Mouse (Mus musculus): ENCODE measurements at regions not wholly inside any gene's neighbourhood (a gene's known extent, or its start where the extent isn't known, plus 50 kb on each side); places are given as distances from the start of the nearest gene placed in this dataset.
A peak's percentile ranks its signal among the peaks of the same experiment; 100 is the strongest.

DNA sequence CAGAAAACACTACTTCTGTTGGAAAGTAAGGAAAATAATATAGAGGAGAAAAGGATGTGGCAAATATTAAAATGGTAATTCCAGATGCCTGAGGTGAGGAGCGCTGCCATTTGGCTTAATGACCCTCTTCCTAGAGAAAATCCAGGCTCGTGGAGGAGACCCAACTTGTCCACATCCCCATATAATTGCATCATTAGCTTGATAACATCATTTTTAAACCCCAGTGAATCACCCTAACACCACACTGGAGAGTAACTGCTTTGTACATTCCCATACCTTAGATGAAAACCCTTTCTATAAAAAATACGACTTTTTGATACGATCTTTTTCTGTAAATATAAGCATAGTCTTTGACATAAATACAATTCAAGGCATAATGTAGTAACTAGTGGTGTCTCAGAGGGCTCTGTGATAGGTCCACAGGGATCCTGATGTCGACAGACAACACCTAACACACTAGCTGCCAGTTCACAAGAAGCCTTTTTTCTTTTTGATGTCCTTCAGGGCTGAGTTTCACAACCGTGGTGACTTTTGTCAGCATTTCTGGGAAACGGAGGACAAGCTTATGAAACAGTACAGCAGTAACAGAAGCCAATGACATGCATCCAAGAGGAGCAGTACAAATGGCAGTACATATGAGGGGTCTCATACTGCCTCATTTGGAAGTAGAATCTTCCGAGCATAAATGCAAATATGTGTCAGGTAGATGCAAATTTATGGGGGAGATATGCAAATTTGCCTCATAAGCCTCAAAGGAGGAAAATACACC, 174.8 kb upstream of the Rreb1 start:
- no peak for ATAC-seq (ENCODE audit: poor library complexity, severe bottlenecking)

DNA sequence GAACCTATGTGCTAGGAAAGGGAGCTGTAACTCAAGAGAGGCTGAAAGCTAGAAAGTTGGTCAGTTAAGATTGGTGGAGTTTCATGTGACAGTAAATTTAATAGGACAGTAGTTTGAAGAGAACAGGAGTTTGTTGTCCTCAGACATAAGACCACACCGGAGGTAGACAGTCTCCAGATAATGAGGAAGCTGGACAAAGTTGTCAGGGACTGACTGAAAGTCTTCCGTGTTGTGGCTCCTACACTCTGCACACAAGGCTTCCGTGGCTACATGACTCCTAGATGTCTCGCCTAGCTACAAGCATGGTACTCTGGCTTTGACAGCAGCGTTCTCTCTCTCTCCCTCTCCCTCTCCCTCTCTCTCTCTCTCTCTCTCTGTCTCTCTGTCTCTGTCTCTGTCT, 171.9 kb upstream of the Rreb1 start:
- peak; percentile 45; the same call in 1 of the 2 replicates for ATAC-seq (ENCODE audit: poor library complexity, severe bottlenecking)

DNA sequence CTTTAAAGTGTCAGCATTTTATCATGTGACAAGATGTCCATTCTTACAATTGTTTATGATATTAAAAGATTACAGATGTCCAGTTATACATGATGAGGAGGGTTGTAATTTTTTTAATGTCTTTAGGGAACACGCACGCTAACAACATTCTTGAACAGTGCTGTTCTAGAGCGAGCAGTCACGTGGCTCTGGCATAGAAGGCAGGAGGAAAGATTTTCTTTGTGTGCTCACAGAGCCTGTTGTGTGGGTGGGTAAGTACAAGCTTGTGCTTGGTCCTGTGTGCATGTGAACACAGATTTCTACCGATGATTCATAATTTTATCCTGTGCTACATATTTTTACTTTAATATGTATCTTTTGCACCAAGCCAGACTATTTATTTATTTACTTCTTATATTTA, 169.1 kb upstream of the Rreb1 start:
- ATAC-seq (ENCODE audit: poor library complexity, severe bottlenecking): no peak

DNA sequence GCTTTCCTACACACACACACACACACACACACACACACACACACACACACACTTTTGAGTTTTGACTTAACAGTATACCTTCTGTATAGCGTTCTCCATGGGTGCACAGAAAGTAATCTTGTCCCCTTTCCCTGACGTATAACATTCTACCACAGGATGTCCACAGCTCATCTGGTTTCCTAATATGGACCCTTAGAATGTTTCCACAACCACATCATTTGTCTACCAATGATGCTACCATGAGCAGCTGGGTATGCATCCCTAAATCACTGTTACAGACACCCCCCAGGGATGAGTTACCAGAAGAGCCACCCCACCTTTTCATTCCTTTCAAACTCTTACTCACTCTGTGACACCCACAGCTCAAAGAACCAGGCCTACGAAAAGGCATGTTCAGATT, 166.8 kb upstream of the Rreb1 start:
- no peak for ATAC-seq (ENCODE audit: poor library complexity, severe bottlenecking)

DNA sequence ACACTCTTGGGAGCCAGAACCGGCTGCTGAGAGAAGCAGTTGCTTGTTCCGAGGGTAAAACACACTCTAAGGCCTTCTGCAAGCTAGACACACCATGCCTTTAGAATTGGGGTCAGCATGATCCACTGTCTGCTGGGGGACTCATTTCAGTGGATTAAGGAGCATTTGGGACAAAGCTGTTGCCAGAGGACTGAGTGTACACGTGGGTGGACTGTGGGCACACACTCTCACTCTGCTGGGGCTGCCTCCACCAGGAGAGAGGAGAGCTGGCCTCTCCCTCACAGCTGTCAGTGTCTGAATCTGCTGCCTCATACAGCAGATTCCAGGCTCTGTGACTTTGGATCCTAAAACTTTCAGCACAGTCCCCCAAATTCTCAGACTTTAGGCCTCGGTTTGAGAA, 161.2 kb upstream of the Rreb1 start:
- no peak for ATAC-seq (ENCODE audit: poor library complexity, severe bottlenecking)

DNA sequence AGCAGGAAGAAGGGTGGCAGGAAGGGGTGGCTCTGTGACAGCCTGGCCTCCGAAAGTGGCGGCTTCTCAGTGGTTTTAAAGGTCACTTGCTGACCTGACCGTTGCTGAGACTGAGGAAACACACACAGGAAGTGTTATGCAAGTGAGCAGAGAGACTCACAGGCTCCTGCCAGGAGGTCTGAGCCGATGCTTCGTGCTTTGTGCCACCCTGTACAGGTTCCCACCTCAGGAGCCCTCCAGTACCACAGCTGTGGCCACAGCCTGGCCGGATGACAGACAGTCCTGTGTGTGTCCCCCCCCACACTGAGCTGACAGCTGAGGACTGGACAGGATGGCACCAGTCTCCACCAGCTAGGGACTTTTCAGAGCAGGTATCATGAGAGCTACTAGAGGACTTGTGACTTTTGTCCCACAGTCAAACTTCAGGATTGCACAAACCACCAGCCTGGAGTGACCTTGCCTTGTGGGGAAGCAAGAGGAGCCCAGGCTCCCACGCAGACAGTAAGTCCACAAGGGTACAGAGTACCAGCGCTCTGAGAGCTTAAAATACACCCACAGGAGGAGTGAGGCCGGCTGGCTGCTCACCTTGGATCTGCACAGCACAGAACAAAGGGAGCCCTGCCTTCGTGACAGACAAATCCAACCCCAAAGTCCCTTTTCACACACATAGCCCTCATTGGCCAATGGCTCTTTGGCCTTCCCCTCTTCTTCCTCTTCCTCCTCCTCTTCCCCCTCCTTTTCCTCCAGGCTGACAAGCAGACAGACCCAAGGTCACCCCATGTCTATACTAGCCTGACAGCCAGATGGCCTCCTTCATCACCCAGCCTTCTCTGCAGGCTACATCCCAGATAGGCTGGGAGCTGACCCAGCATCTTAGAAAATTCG, 158.1 kb upstream of the Rreb1 start:
- ATAC-seq (ENCODE audit: poor library complexity, severe bottlenecking): peak; percentile 96

DNA sequence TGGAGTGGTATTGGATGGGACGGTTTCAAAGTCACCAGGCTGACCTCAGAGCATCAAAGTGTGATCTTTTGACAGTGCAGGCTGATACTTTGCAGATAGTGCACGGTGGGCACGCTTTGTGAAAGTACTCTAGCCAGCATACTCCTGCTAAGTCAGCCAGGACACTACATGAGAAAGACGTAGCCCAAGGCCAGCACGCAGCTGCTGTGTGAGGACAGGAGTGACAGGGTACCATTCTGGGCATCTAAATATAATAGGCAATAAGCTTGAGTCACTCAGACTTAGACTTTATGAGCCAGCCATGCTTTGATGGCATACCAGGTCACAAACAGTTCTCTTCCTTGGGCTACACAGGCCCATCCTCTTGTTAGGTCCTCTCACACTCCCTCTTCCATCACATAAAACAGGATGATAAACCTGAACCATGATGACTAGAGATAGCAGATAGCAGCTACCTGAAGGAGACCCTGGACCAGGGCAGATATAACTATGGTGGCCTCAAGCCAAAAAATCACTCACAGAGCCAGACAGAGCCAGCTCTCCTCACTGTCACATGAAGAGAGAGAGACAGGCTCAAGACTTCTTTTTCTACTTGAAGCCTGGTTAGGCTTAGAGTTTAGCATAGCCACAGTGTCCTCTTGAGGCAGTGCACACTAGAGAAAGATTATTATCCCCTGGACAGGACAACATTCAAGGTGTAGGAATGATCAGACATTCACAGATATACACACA, 156.7 kb upstream of the Rreb1 start:
- ATAC-seq (ENCODE audit: poor library complexity, severe bottlenecking): no peak

DNA sequence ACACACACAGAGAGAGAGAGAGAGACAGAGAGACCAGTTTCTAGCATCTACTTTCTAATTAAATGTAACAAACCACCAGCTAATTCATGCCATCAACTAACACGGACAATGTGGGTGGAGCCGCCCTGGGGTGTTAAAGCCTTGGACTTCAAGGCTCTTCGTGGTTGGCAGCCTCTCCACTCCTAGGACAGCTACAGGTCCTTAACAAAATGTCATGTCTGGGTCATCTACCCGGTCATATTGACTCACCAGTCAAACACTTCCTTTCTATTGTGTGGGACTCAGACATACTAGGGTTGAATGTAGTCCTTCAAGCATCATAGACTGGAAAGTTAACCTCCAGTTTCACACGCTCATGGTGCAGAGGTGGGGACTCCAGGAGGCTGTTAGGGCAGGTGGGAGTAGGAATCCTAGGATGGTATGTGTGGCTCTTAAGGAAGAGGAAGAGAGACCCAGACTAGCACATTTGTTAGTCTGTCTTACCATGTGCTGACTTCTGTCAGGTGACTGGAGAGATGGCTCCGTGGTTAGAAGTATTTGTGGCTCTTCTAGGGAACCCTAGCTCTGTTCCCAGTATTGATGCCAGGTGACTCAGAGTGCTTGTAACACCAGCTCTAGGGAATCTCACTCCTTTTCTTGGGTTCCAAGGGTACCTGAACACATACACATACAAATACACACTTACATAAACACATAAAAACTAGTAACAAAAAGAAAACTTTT, 155.7 kb upstream of the Rreb1 start:
- ATAC-seq (ENCODE audit: poor library complexity, severe bottlenecking): no peak

DNA sequence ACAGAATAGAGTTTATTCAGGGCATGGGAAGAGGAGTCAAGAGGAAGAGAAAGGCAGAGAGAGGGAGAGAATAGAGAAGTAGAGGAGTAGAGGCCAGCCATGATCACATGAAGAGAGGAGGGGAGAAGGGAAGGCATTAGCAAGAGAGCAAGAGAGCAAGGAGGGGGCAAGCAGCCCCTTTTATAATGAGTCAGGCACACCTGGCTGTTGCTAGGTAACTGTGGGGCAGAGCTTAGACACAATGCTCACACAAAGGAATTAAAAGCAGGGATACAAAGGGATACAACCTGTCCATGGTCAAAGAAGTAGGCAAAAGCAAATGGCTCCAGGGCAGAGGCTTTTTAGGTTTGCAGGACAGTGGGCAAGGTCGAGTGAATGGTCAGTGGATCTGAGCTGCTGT, 153.5 kb upstream of the Rreb1 start:
- no peak for ATAC-seq (ENCODE audit: poor library complexity, severe bottlenecking)

DNA sequence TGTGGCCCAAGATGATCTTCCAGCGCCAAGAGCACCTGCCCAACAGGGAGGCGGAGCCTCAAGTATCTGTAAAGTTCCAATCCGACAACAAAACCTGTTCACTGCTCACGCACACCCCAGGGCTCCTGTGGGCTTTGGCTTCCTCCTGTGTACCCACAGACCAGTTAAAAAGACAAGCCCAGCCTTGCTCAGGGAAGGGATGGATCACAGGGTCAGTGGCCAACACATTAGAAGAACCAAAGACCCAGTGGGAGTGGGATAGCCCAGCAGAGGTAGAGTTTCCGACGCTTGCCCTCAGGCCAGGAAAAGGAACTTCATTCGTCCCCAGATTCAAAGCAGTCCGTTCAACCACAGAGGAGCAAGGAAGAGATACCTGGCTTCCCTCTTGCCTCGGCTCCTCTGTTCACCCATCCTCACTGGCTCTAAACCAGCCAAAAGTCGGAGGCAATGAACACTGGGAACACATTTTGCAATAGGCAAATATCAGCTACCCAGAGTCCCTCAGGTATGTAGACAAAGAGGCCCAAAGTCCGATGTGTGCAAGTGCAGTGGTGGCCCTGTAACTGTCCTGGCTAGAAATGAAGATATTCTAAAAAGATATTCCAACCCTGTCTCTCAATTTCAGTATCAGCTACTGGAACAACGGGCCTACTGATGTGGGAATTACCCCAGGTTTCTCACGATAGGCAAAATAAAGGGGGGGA, 152.5 kb upstream of the Rreb1 start:
- ATAC-seq (ENCODE audit: poor library complexity, severe bottlenecking): no peak

DNA sequence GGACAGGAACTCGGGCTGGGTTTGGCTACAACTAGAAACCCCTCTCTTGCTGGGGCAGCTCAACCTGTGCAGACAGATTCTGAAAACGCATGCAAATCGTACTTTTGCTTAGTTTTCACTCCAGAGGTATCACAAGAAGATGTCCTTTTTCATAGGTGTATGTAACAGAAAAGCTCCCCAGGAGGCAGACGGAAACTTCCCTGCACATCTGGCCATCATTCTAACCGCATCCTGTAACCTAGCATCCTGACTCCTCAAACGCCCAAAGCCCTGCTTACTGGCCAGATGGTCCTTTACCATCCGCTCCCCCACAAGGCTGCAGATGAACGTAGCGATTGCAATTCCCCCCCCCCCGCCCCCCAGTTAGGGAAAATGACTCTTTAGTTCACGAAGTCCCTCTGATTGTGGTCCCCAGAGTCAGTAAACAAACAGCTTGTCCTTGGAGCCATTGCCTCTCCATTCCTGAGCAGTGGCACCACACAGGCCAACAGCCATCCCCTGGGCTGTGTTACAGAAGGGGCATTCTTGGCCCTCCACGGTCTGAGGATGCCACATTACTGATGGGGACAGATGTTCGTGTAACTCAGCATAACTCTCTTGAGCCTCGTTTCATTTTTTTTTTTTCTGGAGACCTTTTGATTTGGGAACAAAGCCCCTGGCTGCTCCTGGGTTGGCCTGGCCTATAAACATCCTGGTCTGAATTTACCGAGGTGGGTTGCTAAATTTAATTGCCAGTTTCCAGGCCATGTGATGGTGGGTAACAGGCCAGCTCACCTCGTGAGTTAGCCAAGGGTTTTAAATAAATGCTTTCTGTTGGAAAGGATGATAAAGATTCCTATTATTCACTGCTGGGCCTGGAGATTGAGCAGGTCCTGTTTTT, 149.6 kb upstream of the Rreb1 start:
- no peak for ATAC-seq (ENCODE audit: poor library complexity, severe bottlenecking)

DNA sequence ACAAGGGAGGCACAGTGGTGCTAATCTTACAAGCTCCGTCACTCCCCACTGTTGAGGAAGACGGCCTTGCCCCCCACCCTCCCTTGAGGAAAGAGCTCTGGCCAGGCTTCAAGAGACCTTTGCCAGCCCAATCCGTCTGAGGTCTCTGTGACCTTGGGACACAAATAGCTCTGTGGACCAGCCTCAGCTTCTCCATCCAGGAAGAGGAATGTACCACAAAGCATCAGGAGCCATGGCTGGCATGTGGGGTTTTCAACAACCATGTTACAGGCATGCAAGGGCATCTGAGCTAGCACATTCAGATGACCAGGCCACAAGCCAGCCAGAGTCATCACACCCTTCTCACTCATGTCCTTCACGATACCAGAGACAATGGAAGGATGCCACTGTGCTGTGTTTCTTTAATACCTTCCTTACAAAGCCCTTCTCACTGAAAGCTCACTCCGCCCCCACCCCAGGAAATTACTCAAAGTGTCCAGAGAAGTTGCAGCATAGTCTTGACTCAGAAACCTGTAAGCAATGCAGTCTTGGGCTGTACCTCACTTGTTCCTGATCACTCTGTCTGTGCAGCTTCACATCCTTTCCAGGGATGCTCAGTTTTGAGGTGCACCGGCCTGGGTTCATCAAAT, 148.8 kb upstream of the Rreb1 start:
- ATAC-seq (ENCODE audit: poor library complexity, severe bottlenecking): peak; percentile 79

DNA sequence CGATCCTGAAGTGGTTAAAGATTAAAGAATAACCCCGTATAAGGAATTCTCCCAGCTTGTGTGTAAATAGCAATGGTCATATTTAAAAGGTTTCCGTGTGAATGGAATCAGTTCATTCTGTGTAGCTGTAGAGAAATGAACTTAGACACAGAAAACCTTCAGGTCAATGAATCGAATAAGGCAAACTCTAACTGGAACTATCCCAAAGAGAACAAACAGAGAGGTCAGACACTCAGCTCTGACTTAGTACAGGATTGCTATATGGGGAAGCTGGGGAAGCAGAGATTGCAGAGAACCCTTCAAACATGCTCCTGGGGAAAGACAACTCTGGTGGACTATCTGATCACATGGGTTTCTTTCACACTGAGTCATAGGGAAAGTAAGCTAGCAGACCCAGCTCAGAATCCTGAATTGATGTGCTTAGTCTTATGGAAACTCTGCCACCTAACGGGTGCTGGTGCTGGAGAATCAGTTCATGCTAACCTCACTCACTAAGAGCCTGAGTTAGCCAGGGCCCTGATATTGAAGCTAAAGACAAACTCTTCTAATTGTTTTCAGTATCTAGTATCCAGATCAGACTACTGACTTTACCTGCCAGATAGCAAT, 145.3 kb upstream of the Rreb1 start:
- ATAC-seq (ENCODE audit: poor library complexity, severe bottlenecking): no peak

DNA sequence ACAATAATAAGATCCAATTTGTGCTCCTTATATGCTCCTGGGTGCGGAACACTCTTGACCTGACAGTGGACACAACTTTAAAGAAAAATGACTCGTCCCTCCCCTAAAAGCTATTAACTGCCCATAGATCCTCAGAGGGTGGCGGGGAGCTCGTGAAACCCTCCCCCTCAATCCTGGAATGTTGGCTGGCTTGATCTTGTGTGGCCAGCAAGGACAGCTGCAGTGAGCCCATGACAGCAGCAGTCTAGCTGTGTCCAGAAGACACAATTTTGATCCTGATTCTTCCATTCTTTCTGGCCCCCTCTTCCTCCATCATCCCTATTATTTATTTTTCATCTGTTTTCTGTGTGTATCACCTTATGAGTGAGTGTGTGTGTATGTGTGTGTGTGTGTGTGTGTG, 141.8 kb upstream of the Rreb1 start:
- no peak for ATAC-seq (ENCODE audit: poor library complexity, severe bottlenecking)

DNA sequence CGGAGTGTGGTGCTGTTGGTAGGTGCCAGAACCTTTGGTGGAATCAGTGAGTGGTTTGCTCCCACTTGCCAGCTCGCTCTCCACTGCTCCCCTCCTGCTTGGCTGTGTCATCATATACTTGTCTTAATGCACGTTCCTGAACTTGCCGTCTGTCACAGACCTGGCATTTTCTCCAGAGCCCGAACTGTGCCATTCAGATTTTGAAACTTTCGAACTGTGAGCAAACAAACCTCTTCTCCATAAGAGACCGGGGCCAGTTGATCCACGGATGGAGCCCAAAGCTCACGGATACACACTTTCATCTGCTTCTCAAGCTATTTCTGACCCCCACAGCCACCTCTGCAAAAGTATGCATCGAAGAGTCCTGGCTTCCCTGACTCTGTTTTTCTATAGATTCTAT, 141.0 kb upstream of the Rreb1 start:
- no peak for ATAC-seq (ENCODE audit: poor library complexity, severe bottlenecking)

DNA sequence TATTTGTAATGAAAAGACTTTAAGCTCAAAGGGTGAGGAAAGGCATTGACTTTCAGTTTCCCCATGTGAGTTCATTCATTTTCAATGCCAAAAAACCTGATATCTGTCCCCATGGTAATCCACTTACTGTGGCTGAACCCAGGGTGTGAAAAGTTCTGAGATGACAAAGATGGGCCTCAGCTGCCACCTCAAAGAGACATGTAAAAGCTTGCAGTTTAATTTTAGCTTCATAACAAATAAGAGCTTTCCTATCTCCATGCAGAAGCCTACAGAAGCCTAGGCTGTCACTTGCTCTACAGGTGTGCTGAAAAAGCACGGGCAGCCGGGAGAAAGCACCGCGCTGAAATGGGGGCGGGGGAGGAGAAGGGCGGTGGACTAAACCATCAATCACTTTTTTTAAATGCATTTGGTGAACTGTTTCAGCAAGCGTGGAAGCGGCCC, 140.1 kb upstream of the Rreb1 start:
- ATAC-seq (ENCODE audit: poor library complexity, severe bottlenecking): no peak

DNA sequence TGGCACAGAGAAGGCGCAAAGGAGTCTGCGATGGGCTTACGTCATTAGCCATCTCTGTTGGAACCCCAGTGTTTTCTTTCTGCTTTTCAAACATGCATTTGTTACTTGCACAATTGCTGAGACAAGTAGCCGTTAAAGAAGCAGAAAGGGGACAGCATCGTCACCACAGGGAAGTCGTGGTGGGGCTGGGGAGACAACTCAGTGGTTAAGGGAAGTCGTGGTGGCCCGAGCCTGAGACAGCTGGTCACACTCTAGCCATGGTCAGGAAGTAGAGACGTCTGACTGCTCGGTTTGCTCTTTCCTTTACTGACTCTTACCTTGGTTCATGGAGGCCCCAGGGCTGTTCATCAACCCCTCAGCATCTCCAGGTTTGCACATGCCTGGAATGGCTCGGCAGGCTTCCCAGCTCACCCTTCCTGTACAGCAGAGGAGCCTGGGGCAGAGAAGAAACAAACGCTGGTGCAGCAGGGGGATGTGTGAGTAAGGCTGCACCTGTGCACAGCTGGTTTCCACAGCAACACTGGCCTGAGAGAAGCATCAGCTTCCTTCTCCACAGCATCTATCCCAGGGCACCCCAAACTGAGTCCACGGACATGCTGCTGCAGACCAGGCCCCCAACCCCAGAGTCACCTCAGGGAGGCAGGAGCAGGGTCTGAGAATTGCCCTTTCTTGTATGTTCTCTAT, 135.6 kb upstream of the Rreb1 start:
- peak; percentile 98 for ATAC-seq (ENCODE audit: poor library complexity, severe bottlenecking)

DNA sequence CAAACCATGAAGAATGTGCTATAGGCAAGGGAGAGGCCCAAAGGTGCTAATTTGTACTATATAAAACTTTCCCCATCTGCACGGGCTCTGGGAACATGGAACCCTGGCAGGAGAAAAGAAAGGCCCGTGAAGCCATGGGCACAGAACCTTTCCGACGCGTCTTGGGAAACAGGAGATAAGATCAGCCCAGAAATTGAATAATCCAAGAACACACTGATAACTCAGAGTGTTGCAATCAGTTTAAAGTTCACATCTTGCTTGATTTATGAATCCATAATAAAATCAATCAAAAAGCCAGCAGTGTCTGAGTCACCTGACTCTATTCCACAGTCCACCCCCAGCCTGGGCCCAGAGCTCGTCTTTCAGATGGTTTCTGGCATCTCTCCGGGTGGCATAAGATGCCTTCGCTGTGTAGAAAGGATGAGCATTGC, 133.4 kb upstream of the Rreb1 start:
- no peak for ATAC-seq (ENCODE audit: poor library complexity, severe bottlenecking)

Data from megakaryocyte, adult 5-6 weeks (primary cell).